Mouse (Mus musculus) kidney, postnatal 0 days (tissue): Measurements from ENCODE around the gene Coro2a. TPM values are rescaled to one million over a fixed set of nuclear protein-coding genes. Genes with fewer than 3 reads are reported as not detected.
A peak's percentile ranks its signal among the peaks of the same experiment; 100 is the strongest.

Source experiments
- ATAC-seq: fragments of 200-750 bp; cut with Nextera tagmentation; replicated peaks from 2 replicates; pipeline ENCODE4 v1.8.0; 2017; ENCODE audit warnings: low read depth, moderate number of reproducible peaks, moderate TSS enrichment, moderate library complexity; ENCODE audit not compliant: low FRiP score
- DNase-seq: peaks from one replicate; pipeline ENCODE4 v3.0.0-alpha.2; 2016; ENCODE audit warnings: low spot score
- H3K27ac ChIP-seq: fragments of 300-500 bp; sonication (generic); 2 replicates; pipeline ENCODE4 v1.5.1; 2014; ENCODE audit warnings: mild to moderate bottlenecking
- H3K27me3 ChIP-seq: fragments of 300-500 bp; sonication (generic); 2 replicates; pipeline ENCODE4 v1.6.1; 2014; ENCODE audit warnings: low read length, mixed read lengths; ENCODE audit not compliant: insufficient read depth
- H3K36me3 ChIP-seq: fragments of 300-500 bp; sonication (generic); 2 replicates; pipeline ENCODE4 v1.6.1; 2014; ENCODE audit warnings: low read length, mixed read lengths; ENCODE audit not compliant: insufficient read depth
- H3K4me1 ChIP-seq: fragments of 300-500 bp; sonication (generic); replicated peaks from 2 replicates; pipeline ENCODE4 v1.6.1; 2014; ENCODE audit warnings: antibody characterized with exemption, low read length, mixed read lengths; ENCODE audit not compliant: insufficient read depth
- H3K4me2 ChIP-seq: fragments of 300-500 bp; sonication (generic); 2 replicates; pipeline ENCODE4 v1.6.1; 2014; ENCODE audit warnings: mild to moderate bottlenecking, low read length, moderate library complexity, mixed read lengths
- H3K4me3 ChIP-seq: fragments of 300-500 bp; sonication (generic); replicated peaks from 2 replicates; pipeline ENCODE4 v1.5.1; 2014; ENCODE audit warnings: low read depth, low read length
- H3K9ac ChIP-seq: fragments of 300-500 bp; sonication (generic); 2 replicates; pipeline ENCODE4 v1.6.1; 2014; ENCODE audit warnings: low read depth, low read length
- H3K9me3 ChIP-seq: fragments of 300-500 bp; sonication (generic); replicated peaks from 2 replicates; pipeline ENCODE4 v1.6.1; 2016; ENCODE audit warnings: low read length, inconsistent platforms, mixed read lengths
- CTCF ChIP-seq: IDR thresholded peaks from 2 replicates; pipeline ENCODE4 v1.5.1; 2016; ENCODE audit warnings: antibody characterized with exemption, low read depth, mild to moderate bottlenecking, moderate library complexity
- WGBS: fragments of 180-500 bp; shearing (Covaris S2); extraction: QIAGEN DNeasy Blood & Tissue Kit; methylation state at CpG from one replicate; pipeline ENCODE4 v1.1.7; 2014; 5-methylcytosine and 5-hydroxymethylcytosine counted together
- polyA plus RNA-seq: library from polyadenylated mRNA; unstranded; fragments of >200 nt; fragmentation: Nextera tagmentation; extraction: Ambion mirVana; gene quantifications from 2 replicates; pipeline ENCODE4 v1.2.1, GENCODE M21; 2015

Coro2a gene
- polyA plus RNA-seq, 1 experiment from 2014 or later = 2.9 TPM

GRCm38 (mm10) chr4:46563847-46564246, 38.2 kb downstream of the Coro2a start:
- peak; percentile 49; the same call in 1 of the 2 replicates for ATAC-seq
- 57% methylated on average over 10 of the region's 10 CpGs for WGBS
- Histone ChIP-seq H3K4me2 (no peak overlapping the region), H3K27ac (no peak overlapping the region), H3K9ac (no peak overlapping the region), H3K36me3 (no peaks in the 10 kb centered on the region), H3K4me1 (0 out of 2 replicates have a peak, but pooled peaks cover 3% of the 10 kb centered on the region), H3K9me3 (no peaks in the 10 kb centered on the region), H3K4me3 (no peak overlapping the region), H3K27me3 (no peaks in the 10 kb centered on the region)
- peak; percentile 15 for DNase-seq
- TF ChIP-seq CTCF = no peak

- TF ChIP-seq CTCF = no peak
- Histone ChIP-seq H3K9me3 (no peaks in the 10 kb centered on the region), H3K4me1 (0 out of 2 replicates have a peak, but pooled peaks cover 3% of the 10 kb centered on the region), H3K4me3 (no peak overlapping the region), H3K4me2 (no peak overlapping the region), H3K27ac (no peak overlapping the region), H3K9ac (no peak overlapping the region), H3K27me3 (no peaks in the 10 kb centered on the region), H3K36me3 (no peaks in the 10 kb centered on the region)
- DNase-seq = no peak
- WGBS = 96% methylated on average over 14 of the region's 14 CpGs
- no peak for ATAC-seq
These were observed 39.2 kb downstream of the Coro2a start for GRCm38 (mm10) chr4:46562841-46563240.

- Histone ChIP-seq H3K27ac (no peak overlapping the region), H3K9ac (no peak overlapping the region), H3K4me3 (no peak overlapping the region), H3K27me3 (no peaks in the 10 kb centered on the region), H3K4me2 (no peak overlapping the region), H3K4me1 (0 out of 2 replicates have a peak, but pooled peaks cover 3% of the 10 kb centered on the region), H3K9me3 (no peaks in the 10 kb centered on the region), H3K36me3 (no peaks in the 10 kb centered on the region)
- TF ChIP-seq CTCF = no peak
- DNase-seq (no peak), ATAC-seq (no peak)
- WGBS = 76% methylated on average over 5 of the region's 5 CpGs
These were observed 40.0 kb downstream of the Coro2a start for GRCm38 (mm10) chr4:46562037-46562436.

- DNase-seq = no peak
- TF ChIP-seq CTCF = no peak
- no peaks in the 10 kb centered on the region for H3K36me3 ChIP-seq
- no peak overlapping the region for H3K9ac ChIP-seq
- no peaks in the 10 kb centered on the region for H3K9me3 ChIP-seq
- H3K4me2 ChIP-seq = no peak overlapping the region
- no peak for ATAC-seq
- H3K4me1 ChIP-seq = 0 out of 2 replicates have a peak, but pooled peaks cover 3% of the 10 kb centered on the region
- H3K4me3 ChIP-seq = no peak overlapping the region
- no peak overlapping the region for H3K27ac ChIP-seq
- H3K27me3 ChIP-seq = no peaks in the 10 kb centered on the region
- 63% methylated on average over 14 of the region's 14 CpGs for WGBS
These were observed 41.8 kb downstream of the Coro2a start for GRCm38 (mm10) chr4:46560069-46560705.

GRCm38 (mm10) chr4:46558672-46559667, 43.0 kb downstream of the Coro2a start:
- Histone ChIP-seq H3K27ac (no peak overlapping the region), H3K4me1 (0 out of 2 replicates have a peak, but pooled peaks cover 3% of the 10 kb centered on the region), H3K36me3 (no peaks in the 10 kb centered on the region), H3K9ac (no peak overlapping the region), H3K4me2 (no peak overlapping the region), H3K27me3 (no peaks in the 10 kb centered on the region), H3K9me3 (no peaks in the 10 kb centered on the region), H3K4me3 (no peak overlapping the region)
- no peak for TF ChIP-seq CTCF
- WGBS = 63% methylated on average over 22 of the region's 22 CpGs
- no peak for ATAC-seq
- no peak for DNase-seq

- ATAC-seq (no peak), DNase-seq (no peak)
- Histone ChIP-seq H3K36me3 (no peaks in the 10 kb centered on the region), H3K4me3 (no peak overlapping the region), H3K4me1 (no peaks in the 10 kb centered on the region), H3K27ac (no peak overlapping the region), H3K9ac (no peak overlapping the region), H3K4me2 (no peak overlapping the region), H3K27me3 (no peaks in the 10 kb centered on the region), H3K9me3 (no peaks in the 10 kb centered on the region)
- 71% methylated on average over 3 of the region's 3 CpGs for WGBS
- no peak for TF ChIP-seq CTCF
These were observed 45.1 kb downstream of the Coro2a start for GRCm38 (mm10) chr4:46556933-46557332.
